Mouse (Mus musculus) liver, adult (tissue): ENCODE results near the gene Slc1a2.

Experiments
- GATA4 ChIP-seq: IDR thresholded peaks from 2 replicates; pipeline ENCODE4 v1.6.1; 2014; ENCODE audit warnings: mild to moderate bottlenecking, low read length; ENCODE audit not compliant: insufficient replicate concordance

The Slc1a2 gene

GRCm38 (mm10) chr2:102733128-102733527 is 74.7 kb downstream of the Slc1a2 start:
- TF ChIP-seq GATA4: no peak

GRCm38 (mm10) chr2:102734055-102734454 is 75.6 kb downstream of the Slc1a2 start:
- no peak for TF ChIP-seq GATA4

DNA sequence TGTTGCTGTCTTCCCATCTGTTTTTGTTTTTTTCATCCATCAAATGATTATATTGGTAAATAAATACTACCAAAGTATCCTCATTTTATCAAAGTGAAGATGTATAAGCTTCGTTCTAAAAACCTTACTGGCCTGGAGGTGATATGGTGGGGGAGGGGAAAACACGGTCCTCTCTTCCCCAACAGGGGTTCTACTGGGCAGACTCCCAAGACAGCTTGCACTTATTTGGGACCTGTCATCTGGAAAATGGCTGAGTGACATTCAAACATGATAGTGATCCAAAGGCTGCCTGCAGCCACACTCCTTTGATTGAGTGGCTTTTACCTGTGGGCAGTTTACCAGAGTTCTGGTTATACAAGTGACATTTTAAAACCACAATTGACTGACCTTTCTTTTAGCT is 76.6 kb downstream of the Slc1a2 start:
- TF ChIP-seq GATA4: no peak

- TF ChIP-seq GATA4: no peak
These were observed 77.4 kb downstream of the Slc1a2 start for GRCm38 (mm10) chr2:102735811-102736210.

DNA sequence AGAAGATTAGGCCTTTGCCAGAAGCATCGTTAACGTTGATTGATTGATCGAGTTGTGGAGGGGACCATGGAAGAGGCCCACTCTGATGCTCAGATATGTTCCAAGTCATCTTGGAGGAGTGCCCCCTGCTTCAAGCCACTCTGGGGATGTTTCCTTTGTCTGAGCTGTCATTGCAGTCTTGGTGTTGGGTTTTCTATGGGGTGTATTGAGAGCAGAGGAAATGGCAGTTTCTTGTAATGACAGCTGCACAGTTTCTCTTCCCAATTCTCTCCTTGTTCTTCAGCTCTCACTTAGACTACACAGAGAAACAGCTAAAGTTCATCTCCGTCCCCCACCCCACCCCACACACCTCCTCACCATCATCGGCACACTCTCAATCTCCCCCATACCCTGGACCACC is 78.0 kb downstream of the Slc1a2 start:
- TF ChIP-seq GATA4: no peak

DNA sequence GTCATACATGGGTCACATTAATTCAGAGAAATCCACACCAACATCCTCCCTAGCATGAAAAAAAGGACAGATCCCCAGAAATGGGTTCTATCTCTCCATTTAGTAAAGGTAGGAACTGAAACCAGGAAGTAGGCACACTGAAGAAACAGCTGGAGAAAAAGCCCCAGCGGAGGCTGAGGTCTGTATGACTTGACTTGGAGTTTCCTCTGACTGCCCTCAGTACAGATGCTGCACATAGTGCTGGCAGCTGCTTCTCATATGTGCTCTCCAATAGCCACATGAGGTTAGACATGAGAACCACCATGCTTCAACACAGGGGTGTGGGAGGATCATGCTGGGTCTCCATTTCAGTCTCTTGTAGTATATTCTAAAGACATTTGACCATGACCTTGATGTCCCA is 80.4 kb downstream of the Slc1a2 start:
- no peak for TF ChIP-seq GATA4

DNA sequence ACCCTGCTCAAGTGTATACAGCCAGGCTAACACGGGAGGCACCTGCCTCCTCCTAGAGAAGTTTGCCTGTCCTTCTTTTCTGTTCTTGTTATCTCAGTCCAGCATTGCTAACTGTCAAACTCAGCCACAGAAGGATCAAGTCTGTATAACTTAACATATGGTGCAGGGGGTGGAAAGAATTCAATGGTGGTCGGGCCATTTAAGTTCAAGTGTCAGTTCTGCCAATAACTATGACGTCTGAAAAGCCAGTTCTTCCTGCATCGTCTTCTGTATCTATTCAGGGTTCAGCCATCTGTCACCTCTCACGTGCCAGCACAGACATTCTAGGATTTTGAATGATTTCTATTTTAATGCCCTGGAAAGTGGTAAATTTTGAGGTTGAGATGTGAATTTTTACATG is 84.2 kb downstream of the Slc1a2 start:
- TF ChIP-seq GATA4: no peak

DNA sequence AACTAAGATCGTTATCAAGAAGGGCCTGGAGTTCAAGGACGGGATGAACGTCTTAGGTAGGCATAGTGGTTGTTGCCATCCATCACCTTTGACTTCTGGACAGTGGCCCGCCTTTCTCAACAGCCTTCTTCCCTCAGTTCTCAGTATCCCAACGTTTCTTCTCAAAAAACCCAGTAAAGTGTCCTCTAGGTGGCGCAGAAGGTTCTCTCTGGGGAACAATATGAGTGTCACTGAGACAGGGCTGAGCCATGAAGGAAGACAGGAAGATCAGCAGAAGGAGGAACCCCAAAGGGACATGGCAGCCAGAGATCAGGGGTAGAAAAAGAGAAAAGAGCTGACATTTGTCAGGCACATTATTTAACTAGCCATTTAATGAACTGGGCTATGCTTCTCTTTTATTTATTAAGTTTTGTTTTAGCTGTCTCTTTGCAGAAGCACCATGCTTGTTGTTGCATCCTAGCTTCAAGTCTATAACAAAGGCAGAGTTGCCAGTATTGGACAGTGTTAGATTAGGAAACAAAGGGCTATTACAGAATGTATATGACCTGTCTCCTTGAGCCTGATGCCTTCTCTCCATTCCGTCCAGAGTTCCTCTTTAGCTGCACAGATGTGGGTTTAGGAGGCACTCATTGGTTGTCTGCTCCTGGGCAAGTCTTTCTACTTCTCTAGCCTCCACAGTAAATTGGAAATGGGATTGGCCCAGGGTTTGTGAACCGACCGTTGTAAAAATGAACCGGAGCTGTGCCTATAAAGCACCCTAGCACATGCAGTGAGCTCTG is 85.6 kb downstream of the Slc1a2 start:
- no peak for TF ChIP-seq GATA4

- peak; percentile 93 for TF ChIP-seq GATA4
These were observed 86.9 kb downstream of the Slc1a2 start for GRCm38 (mm10) chr2:102745259-102745906.

DNA sequence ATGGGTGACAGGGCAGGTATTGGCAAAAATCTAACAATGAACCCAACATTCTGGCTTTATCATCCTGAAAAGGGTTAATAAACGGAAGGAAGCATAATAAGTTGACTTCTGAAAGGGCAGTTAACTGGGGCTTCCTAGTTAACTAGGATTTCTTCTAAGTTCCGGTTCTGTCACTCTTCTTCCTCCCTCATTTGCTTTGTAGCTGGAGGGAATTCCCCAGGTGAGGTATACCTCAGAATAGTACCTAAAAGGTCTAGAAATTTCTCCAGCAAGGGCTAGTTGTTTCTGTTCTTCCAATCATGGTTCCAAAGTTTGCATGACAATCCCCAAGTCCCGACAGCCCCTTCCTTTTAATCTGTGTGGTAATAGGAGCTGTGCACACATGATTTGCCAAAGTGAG is 89.3 kb downstream of the Slc1a2 start:
- no peak for TF ChIP-seq GATA4

DNA sequence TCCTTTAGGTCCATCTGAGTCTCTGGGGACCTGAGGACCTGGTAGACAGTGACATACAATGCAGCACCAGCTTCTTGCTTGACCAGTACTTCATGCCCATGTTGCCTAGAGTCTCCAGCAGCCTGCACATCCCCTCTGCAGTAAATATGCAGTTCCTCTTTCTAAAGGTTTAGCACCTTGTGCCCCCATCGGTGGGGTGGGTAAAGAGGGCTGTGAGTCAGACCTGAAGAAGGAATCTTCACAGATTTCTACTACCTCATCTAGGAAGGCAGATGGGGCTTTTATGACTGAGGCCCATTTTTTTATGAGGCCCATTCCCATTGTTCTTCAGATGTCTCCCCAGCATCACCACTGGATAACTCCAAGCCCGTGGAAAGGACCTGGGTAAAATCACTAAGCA is 91.5 kb downstream of the Slc1a2 start:
- TF ChIP-seq GATA4: no peak

DNA sequence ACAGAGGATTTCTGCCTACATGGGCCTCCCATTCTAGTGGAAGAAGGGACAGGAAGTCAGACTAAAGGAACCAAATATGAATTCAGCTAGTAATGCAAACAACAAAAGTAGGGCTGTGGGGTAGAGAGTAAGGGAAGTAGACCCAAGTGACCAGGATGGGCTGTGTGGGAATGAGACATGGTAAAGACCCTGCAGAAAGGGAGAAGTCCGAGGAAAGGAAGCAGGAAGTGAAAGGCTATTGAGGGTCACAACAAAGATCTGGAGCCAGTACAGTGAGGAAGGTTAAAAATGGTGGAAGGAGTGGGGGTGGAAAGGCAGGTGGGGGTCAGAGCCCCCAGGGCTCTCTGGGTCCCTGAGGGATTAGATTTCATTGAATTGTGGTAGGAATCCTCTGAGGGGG is 93.4 kb downstream of the Slc1a2 start:
- TF ChIP-seq GATA4: no peak

DNA sequence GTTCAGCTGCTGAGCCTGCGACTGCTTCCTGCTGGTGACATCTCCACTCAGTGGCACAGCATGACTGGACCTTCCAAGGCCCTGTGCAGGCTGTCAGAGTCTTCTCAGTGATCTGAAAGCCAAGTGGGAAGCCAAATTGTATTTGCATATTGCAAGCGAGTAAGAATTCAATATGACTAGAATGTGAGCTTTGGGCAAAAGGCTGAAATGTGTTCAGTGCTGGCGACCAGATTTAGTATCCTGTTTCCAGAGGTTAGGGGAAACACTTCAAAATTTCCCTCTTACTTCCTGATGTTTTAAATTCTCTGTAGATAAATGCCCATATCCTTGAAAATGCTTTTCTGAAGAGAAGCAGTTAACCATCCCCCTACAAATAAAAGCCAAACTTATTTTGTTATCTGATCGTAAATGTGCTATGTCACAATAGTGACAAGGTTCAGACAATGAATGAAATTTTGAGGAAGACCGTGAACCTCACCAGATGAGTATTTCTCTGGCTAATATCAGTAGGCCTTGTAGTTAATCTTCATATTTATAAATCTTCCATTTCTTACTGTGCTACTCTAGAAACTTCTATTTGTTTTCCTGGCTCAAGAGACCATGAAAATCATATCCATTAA is 98.9 kb downstream of the Slc1a2 start:
- TF ChIP-seq GATA4: peak; percentile 83; the same call in 1 of the 2 replicates

DNA sequence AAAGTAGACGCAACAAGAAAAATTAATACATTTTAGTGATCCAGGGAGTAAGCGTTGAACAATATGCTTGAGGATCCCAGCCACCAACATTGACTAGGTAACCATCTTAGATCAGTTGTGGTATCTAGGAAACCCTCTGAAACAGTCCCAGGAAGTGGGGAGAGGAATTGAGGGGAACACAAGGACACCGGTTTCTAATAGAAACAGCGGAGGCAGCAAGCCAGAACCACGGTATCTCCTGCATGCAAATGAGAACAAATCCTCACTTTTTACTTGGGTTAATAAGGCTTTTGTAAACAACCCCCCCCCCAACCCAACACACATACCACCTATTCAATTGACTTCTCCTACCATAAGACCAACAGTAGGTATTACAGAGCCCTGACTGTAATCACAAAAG is 101.0 kb downstream of the Slc1a2 start:
- TF ChIP-seq GATA4: no peak

DNA sequence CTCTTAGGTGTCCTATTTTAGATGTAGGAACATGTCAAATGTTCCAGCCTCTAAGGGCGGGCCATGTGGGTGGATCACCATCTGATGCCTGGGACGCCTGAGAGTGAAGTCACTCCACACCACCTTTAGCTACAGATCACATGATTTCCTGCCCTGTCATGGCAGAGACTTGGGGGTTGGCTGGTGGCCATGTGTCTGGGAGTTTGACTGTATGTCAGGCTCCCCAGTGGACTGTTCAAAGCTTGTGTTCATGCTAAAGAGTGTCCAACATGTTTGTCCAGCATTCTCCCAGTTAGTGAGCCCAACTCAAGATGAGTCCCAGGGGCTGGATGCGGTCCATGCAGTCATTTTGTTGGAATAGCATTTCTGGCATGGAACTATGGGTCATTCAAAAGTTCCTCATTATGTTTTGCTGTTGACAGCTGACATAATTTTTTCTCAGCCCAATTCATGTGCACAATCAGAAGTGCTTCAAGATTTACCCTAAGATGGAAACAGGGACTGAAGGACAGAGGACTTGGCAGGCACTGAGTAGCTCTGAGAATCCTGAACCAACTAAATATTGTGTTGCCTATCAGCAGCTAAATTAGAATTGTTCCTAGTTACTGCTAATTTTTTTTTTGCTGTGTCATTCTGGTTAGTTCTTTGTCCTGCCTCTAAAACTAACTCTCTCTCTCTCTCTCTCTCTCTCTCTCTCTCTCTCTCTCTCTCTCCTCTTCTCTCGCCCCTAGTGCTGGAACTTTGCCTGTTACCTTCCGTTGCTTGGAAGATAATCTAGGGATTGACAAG is 102.0 kb downstream of the Slc1a2 start:
- no peak for TF ChIP-seq GATA4
